Mouse (Mus musculus) layer of hippocampus, adult 2 months (tissue): ENCODE measurements around the gene Tbx5. TPM values are rescaled to one million over a fixed set of nuclear protein-coding genes. Genes with fewer than 3 reads are reported as not detected.

Experiments
- DNase-seq, 2 experiments: peaks; one replicate each; pipeline ENCODE4 v3.0.0; 2022; ENCODE audit warnings: low spot score in 2 of 2
- H3K27ac ChIP-seq: fragments of 200-600 bp; 2 replicates; pipeline ENCODE4 v1.8.1; 2022
- H3K4me3 ChIP-seq: fragments of 200-600 bp; 2 replicates; pipeline ENCODE4 v1.8.1; 2022; ENCODE audit warnings: mild to moderate bottlenecking
- CTCF ChIP-seq: fragments of 200-600 bp; conservative IDR thresholded peaks from 2 replicates; pipeline ENCODE4 v1.8.1; 2022; ENCODE audit warnings: antibody characterized with exemption, mild to moderate bottlenecking, moderate library complexity
- long read RNA-seq, 2 experiments: library from polyadenylated mRNA; stranded (forward); transcript quantifications; one replicate each; pipeline ENCODE4 v2.0.0; 2021; ENCODE audit warnings: borderline mapping rate in 2 of 2
- total RNA-seq, 2 experiments: library from RNA; stranded (reverse); gene quantifications; 2 replicates each; pipeline ENCODE4 v1.2.3; 2021

The Tbx5 gene
- not detected for total RNA-seq
- long read RNA-seq, experiment 1 = 0 reads
- long read RNA-seq, experiment 2 = 0 reads

GRCm38 (mm10) chr5:119832479-119832796 lies at the start of gene Tbx5:
TSS of gene Tbx5 (plus strand) at chr5:119832668.
- Histone ChIP-seq H3K4me3 (no peak within 1 kb of the TSS), H3K27ac (no peak within 1 kb of the TSS)
- no peak for TF ChIP-seq CTCF
- no peak for DNase-seq

- no peak overlapping the region for H3K4me3 ChIP-seq
- no peak for DNase-seq
- H3K27ac ChIP-seq = no peak overlapping the region
- TF ChIP-seq CTCF = peak; percentile 39
Measured at GRCm38 (mm10) chr5:119785959-119786358, 46.5 kb upstream of the Tbx5 start.

GRCm38 (mm10) chr5:119791664-119792063 lies 40.8 kb upstream of the Tbx5 start:
- Histone ChIP-seq H3K27ac (no peak overlapping the region), H3K4me3 (no peak overlapping the region)
- TF ChIP-seq CTCF = no peak
- DNase-seq = no peak

GRCm38 (mm10) chr5:119793972-119794371 lies 38.5 kb upstream of the Tbx5 start:
- H3K27ac ChIP-seq = no peak overlapping the region
- no peak overlapping the region for H3K4me3 ChIP-seq
- TF ChIP-seq CTCF = no peak
- DNase-seq = no peak

GRCm38 (mm10) chr5:119795376-119795775 lies 37.1 kb upstream of the Tbx5 start:
- no peak for DNase-seq
- H3K27ac ChIP-seq = no peak overlapping the region
- H3K4me3 ChIP-seq = no peak overlapping the region
- TF ChIP-seq CTCF = no peak

- H3K27ac ChIP-seq = no peak overlapping the region
- DNase-seq = no peak
- H3K4me3 ChIP-seq = no peak overlapping the region
- no peak for TF ChIP-seq CTCF
Measured at GRCm38 (mm10) chr5:119795777-119796176, 36.7 kb upstream of the Tbx5 start.

- no peak overlapping the region for H3K27ac ChIP-seq
- no peak overlapping the region for H3K4me3 ChIP-seq
- DNase-seq = no peak
- TF ChIP-seq CTCF = no peak
Measured at GRCm38 (mm10) chr5:119796443-119797160, 35.9 kb upstream of the Tbx5 start.

- TF ChIP-seq CTCF = no peak
- Histone ChIP-seq H3K4me3 (no peak overlapping the region), H3K27ac (no peak overlapping the region)
- DNase-seq = no peak
Measured at GRCm38 (mm10) chr5:119797580-119798150, 34.8 kb upstream of the Tbx5 start.

- H3K4me3 ChIP-seq = no peak overlapping the region
- no peak for DNase-seq
- TF ChIP-seq CTCF = no peak
- no peak overlapping the region for H3K27ac ChIP-seq
Measured at GRCm38 (mm10) chr5:119798261-119798660, 34.2 kb upstream of the Tbx5 start.

- DNase-seq = no peak
- TF ChIP-seq CTCF = no peak
- Histone ChIP-seq H3K4me3 (no peak overlapping the region), H3K27ac (no peak overlapping the region)
Measured at GRCm38 (mm10) chr5:119798713-119799418, 33.6 kb upstream of the Tbx5 start.

GRCm38 (mm10) chr5:119799419-119800242 lies 32.8 kb upstream of the Tbx5 start:
- no peak for TF ChIP-seq CTCF
- H3K27ac ChIP-seq = no peak overlapping the region
- H3K4me3 ChIP-seq = no peak overlapping the region
- no peak for DNase-seq

GRCm38 (mm10) chr5:119800243-119800665 lies 32.2 kb upstream of the Tbx5 start:
- no peak for TF ChIP-seq CTCF

GRCm38 (mm10) chr5:119802617-119803410 lies 29.7 kb upstream of the Tbx5 start:
- no peak overlapping the region for H3K4me3 ChIP-seq
- no peak overlapping the region for H3K27ac ChIP-seq
- TF ChIP-seq CTCF = no peak
- no peak for DNase-seq

More at GRCm38 (mm10) chr5:119800243-119800665, 32.2 kb upstream of the Tbx5 start:
- DNase-seq = no peak
- Histone ChIP-seq H3K27ac (no peak overlapping the region), H3K4me3 (no peak overlapping the region)
